Mouse (Mus musculus) erythroblast, adult 5-6 weeks (primary cell): ENCODE data around the gene Thap8. TPM values are rescaled to one million over a fixed set of nuclear protein-coding genes. Genes with fewer than 3 reads are reported as not detected.
A peak's percentile ranks its signal among the peaks of the same experiment; 100 is the strongest.

Experiments
- ATAC-seq: replicated peaks from 2 replicates; pipeline ENCODE4 v1.8.0; 2016; ENCODE audit warnings: moderate number of reproducible peaks, mild to moderate bottlenecking, moderate TSS enrichment, inconsistent platforms; ENCODE audit not compliant: poor library complexity, low FRiP score, severe bottlenecking
- total RNA-seq, 2 experiments: library from RNA; stranded (forward) in 1 of 2; stranded (reverse) in 1 of 2; fragments of 150-400 nt in 1 of 2; fragments of 200-764, 138-1000 nt in 1 of 2; gene quantifications; 2 replicates each; pipeline versions ENCODE4 v1.2.3 to v1.2.4; 2015 to 2017; ENCODE audit warnings: low replicate concordance in 2 of 2

The Thap8 gene
- total RNA-seq, 2 experiments from 2014 or later: not detected

DNA sequence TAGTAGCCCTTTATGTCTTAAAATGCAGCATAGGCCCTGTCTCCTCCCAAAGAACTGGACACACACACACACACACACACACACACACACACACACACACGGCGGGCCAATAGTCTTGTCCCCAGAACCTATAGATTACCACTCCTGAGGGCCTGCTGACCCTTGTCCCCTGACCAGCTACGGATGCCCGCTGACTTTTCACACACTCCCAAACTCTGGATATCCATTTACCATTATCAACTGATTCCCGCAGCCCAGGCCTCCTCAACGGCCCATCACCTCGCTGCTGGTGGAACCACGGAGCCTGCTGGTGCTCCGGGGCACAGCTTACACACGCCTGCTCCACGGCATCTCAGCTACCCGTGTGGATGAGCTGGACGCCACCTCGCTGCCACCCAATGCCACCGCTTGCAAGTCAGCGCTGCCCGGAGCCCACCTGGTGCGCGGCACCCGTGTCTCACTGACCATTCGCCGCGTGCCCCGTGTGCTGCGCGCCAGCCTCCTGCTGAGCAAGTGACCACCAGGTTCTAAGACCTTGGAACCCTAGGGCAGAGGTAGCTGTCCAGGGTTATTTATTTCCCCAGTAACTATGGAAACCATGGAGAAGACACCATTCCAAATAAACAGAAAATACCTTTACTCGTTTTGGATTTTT is 33.9 kb downstream of the Thap8 start:
- no peak for ATAC-seq

GRCm38 (mm10) chr7:30314721-30315155 is 34.8 kb downstream of the Thap8 start, which contains the start of gene Syne4:
Syne4 (plus strand) TSS chr7:30314807.
- no peak for ATAC-seq

DNA sequence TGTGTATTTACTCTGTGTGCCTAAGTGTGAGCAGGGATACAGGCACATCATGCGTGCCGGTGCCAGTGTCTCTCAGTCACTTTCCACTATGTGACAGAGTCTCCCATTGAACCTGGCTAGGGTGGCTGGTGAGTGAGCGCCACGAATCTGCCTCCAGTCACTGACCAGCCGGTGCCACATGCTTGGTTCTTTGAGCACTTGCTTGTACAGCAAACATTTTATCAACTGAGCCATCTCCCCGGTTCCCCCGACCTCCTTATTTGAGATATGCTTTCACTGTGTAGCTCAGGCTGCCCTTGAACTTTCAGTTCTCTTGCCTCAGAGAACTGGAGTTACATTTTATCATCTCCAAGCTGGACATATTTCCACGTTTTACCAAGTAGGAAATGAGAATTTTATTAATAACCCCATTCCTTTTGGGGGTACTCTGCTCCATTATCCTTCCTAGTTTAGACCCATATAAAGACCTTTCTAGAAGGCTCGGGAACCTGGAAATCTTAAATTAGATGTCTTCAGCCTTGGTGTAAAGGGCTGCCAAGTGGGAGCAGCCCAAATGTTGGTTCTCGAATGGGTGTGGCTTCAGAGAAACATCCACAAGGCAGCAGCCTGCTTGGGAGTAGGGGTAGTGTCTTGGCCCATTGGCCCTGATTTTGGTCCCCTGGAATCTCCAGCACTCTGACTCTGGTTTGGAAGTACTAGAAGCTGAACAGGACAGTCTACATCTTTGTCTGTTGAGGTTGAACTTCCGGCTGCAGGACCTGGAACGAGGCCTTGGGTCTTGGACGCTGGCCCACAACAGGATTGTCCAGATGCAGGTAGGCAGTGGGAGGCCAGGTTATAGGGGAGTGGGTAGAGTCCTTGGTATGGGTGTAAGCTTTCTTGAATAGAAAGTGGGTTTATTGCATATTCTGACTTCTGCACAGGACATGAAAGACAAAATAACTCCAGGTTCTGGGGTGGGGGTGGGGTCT is 36.0 kb downstream of the Thap8 start:
- no peak for ATAC-seq

DNA sequence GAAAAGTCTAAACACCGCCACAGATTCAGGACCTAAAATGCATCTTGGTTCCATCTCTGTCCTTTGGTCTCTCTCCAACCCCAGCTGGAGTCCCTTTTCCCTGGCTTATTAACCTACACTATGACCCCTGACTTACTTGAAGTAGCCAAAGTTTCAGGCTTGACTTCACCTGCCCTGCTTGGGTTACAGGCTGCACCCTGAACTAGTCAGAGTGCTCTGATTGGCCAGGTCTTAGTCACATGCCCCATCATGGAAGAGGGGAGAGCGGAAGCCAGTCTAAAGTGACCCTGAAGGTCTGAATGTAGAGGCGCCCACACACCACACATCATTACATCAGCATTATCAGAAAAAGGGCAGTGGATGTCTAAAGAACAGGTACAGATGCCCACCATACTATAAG is 38.2 kb downstream of the Thap8 start:
- ATAC-seq: no peak

DNA sequence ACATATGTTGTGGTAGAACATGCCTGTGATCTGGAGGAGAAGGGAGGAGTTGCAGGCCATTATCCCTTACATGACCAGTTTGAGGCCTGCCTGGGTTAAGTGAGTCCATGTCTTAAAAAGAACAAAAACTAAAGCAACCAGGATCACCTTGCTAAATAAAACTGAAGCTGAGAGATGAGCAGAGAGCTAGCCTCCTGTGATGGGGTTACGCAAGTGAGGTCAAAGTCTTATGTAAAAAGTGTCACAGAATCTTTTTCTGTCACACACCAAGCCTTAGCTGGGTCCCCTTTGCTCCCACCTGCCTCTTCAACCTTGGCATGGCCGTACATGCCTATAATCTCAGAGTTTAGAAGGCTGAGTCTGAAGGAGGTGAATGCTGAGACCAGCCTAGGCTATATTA is 41.1 kb downstream of the Thap8 start:
- no peak for ATAC-seq

DNA sequence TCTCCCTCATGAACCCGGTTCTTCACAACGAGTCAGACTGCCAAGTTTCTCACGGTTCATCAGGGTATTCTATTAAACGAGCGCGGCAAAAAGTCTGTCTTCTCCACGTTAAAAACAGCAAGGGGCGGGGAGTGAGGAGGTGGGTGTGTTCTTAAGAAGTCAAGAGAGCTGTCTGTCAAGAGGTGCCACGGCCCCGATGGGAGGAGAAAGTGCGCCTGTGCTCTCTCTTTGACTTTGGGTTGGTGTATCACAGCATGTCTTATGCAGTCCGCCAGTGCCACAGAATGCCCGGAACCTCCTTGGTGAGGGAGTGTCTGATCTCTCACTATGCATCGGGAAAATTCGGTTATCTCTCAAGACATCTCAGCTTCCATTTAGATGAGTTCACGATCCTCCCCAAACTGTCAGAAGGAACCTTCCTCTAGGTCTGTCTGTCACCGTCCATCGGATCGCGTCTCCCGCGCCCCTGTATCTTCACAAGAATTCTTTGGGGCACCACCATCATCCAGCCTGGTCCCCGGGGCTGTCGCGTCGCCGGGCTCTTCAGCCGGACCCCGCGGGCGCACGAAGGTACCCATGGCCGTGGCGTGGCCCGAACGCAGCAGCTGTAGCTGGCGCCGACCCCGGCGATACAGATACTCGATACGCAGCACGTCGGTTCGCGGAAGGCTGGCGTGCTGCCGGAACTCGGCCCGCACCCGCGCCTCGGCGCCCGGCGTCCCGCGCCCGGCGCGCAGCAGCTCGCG is 41.8 kb downstream of the Thap8 start, which contains the start of gene E130208F15Rik:
Gene E130208F15Rik (plus strand): TSS at position 202 of the 746 bp plus-strand sequence.
- peak; percentile 41 for ATAC-seq

DNA sequence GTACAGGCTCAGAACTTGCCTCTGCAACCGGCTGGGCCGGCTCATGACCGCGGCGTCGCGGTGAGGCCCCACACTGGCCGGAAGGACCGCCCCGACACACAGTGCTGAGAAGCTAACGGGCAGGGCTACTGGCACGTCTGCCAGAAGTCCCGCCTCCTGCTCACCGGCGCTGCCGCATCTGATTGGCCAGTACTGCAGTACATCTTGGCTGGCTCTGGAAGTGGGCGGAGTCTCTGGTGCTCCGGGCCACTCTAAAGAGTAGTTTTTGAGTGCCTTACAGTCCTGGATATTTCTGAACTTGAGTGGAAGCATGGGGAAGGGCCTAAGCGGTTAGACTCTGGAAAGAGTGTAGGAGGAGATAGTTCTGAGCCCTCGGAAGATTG is 42.4 kb downstream of the Thap8 start:
- ATAC-seq: peak; percentile 99

GRCm38 (mm10) chr7:30322865-30323264 is 43.0 kb downstream of the Thap8 start:
- ATAC-seq: no peak

GRCm38 (mm10) chr7:30323795-30324194 is 43.9 kb downstream of the Thap8 start, which contains the start of gene Sdhaf1:
Sdhaf1 (minus strand) TSS chr7:30323895.
- no peak for ATAC-seq

DNA sequence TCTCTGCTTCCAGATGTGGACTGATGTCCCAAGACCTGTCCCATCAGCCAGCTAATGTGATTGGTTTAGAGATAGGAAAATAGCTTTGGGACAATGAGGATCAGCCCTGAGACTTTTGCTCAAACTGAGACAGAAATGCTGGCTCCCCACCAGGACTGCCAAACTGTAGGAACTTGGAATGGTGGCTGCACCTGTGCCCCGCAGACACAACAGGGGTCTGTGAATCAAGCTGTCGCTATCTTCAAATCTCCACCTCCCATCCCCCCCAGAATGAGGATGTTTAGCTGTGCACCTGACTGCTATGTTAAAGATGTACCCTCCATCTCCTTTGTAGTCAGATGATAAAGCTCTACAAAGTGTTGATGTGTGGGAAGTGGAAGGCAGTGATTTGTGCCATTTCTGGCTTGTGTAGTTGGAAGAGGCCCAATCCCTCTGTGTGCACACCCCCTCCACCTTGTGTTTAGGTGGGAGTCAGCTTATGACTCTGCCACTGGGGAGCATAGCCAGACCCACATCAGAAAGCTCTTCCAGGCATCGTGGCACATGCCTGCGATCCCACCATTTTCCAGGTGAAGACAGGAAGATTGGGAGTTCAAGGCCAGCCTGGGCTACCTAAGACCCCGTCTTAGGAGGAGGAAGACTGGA is 44.5 kb downstream of the Thap8 start:
- ATAC-seq: no peak

DNA sequence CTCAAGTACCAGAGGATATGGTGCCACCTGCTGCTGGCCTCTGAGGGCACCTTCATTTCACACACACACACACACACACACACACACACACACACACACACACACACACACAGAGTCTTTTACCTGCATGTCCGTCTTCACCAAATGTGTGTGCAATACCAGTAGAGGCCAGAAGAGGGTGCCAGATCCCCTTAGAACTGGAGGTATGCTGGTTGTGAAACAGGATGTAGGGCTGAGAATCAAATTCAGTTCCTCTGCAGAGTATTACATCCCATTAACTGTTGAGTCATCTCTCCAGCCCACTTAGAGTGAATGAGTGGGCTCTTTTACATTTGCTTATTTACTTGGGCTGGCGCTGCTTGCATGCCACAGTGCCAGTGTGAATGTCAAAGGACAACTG is 45.5 kb downstream of the Thap8 start:
- ATAC-seq: no peak

- no peak for ATAC-seq
These were observed 46.5 kb downstream of the Thap8 start for GRCm38 (mm10) chr7:30326427-30326826.

DNA sequence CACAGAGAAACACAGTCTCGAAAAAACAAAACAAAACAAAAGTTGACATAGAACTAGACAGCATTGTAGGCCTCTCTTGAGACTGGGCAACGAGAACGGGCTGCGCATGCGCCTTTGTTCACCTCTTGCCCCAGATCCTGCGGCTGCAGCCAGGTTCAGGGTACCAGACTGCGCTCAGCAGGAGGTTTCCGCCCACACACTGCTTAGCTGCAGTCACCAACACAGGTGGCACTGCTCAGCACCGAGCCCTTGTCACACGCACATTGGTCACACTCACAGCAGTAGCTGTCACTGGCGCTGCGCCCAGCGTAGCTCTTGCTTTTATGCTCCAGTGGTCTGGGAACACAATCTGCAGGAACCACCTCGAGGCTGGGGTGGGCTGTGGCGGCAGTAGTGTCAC is 47.2 kb downstream of the Thap8 start:
- no peak for ATAC-seq

DNA sequence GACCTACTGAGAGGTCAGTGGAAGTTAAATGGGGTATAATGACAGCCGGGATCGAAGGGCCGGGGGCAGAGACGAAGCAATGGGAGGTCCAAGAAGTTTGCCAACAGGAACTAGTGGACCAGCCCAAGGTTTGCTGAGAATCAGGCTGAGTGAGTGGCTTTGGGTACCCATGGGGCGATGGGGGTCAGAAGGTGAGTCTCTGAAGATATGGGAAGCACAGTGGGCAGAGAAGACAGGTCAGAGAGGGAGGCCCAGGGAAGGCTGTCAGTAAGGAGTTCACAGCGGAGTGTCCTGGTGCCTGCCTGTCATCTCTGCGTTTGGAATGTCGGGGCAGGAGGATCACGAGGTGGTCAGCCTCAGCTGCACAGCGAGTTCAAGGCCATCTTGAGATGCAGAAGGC is 48.5 kb downstream of the Thap8 start:
- ATAC-seq: no peak

- ATAC-seq: no peak
These were observed 52.0 kb downstream of the Thap8 start for GRCm38 (mm10) chr7:30331887-30332286.

DNA sequence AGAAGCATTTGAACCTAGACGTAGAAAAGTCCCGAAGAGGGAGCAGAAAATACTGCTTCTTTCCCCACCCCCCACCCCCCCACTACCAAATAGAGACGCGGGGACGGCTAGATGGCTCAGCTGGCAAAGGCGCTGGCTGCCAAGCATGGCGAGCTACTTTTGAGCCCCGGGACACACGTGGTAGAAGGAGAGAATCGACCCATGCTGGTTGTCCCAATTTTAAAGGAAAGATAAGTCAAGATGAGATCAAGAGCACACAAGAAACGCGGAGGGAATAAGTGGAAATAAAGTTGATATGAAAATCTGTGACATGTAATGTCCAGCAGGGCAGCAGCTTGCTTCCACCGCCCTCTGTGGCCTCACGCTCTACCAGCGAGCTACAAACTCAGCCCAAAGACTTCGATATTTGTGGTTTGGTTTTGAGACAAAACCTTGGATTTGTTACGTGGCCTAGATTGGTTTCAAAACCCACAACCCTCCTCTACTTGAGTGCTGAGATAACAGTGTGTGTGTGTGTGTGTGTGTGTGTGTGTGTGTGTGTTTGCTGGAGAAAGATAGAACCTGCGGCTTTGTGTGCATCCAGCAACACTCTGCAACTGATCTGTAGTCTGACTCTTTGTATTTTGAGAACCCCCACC is 52.8 kb downstream of the Thap8 start:
- no peak for ATAC-seq

GRCm38 (mm10) chr7:30333436-30333835 is 53.5 kb downstream of the Thap8 start:
- ATAC-seq: no peak

GRCm38 (mm10) chr7:30334563-30334962 is 54.7 kb downstream of the Thap8 start:
- no peak for ATAC-seq

DNA sequence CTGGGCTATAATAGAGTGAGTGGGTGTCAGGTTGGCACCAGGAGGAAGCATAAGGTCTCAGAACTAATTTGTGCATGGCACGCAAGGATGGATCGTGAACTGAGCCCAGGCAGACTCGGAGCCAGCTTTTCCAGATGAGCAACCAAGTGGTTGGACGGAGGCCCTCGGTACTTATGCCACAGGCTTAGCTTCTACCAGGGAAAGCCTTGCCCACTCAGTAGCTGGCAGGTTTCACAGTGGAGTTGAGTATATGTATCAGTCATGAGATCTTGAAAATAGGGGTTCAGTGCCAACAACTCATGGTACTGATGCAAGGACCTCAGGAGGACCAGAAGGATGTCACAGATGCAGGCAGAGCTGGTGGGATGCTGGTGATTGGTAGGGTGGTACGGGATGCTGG is 55.8 kb downstream of the Thap8 start:
- no peak for ATAC-seq
